Mouse (Mus musculus) forebrain, embryonic 12.5 days (tissue): Measurements from ENCODE around the gene Pld2. TPM values are rescaled to one million over a fixed set of nuclear protein-coding genes. Genes with fewer than 3 reads are reported as not detected.
"Not testable (repeated sequence)": the region's sequence is repeated elsewhere in the genome, so short reads cannot be mapped to it uniquely, and the experiment has no call there.

Experiments used
- ATAC-seq: fragments of 200-750 bp; cut with Nextera tagmentation; 2 replicates; pipeline ENCODE4 v1.8.0; 2017; ENCODE audit warnings: moderate TSS enrichment; ENCODE audit not compliant: low FRiP score
- H3K27ac ChIP-seq: fragments of 300-500 bp; sonication (generic); 2 replicates; pipeline ENCODE4 v1.5.1; 2016; ENCODE audit warnings: mild to moderate bottlenecking
- H3K27me3 ChIP-seq: fragments of 300-500 bp; sonication (generic); 2 replicates; pipeline ENCODE4 v1.6.1; 2016; ENCODE audit warnings: mild to moderate bottlenecking
- H3K36me3 ChIP-seq: fragments of 300-500 bp; sonication (generic); replicated peaks from 2 replicates; pipeline ENCODE4 v1.6.1; 2016; ENCODE audit warnings: mild to moderate bottlenecking
- H3K4me1 ChIP-seq: fragments of 300-500 bp; sonication (generic); 2 replicates; pipeline ENCODE4 v1.6.1; 2016
- H3K4me2 ChIP-seq: fragments of 300-500 bp; sonication (generic); 2 replicates; pipeline ENCODE4 v1.6.1; 2016; ENCODE audit warnings: mild to moderate bottlenecking, moderate library complexity
- H3K4me3 ChIP-seq: fragments of 300-500 bp; sonication (generic); replicated peaks from 2 replicates; pipeline ENCODE4 v1.5.1; 2016; ENCODE audit warnings: mild to moderate bottlenecking
- H3K9ac ChIP-seq: fragments of 300-500 bp; sonication (generic); 2 replicates; pipeline ENCODE4 v1.6.1; 2016; ENCODE audit warnings: mild to moderate bottlenecking
- H3K9me3 ChIP-seq: fragments of 300-500 bp; sonication (generic); 2 replicates; pipeline ENCODE4 v1.6.1; 2016
- WGBS: fragments of 180-500 bp; shearing (Covaris S2); methylation state at CpG from one replicate; pipeline ENCODE4 v1.1.7; 2016; 5-methylcytosine and 5-hydroxymethylcytosine counted together
- polyA plus RNA-seq: library from polyadenylated mRNA; unstranded; fragments of >200 nt; fragmentation: Nextera tagmentation; extraction: Ambion mirVana; gene quantifications from 2 replicates; pipeline ENCODE4 v1.2.1, GENCODE M21; 2016

Pld2 gene
- polyA plus RNA-seq, 1 experiment from 2014 or later: 4.0 TPM

GRCm38 (mm10) chr11:70563470-70564275 lies 23.8 kb downstream of the Pld2 start:
- Histone ChIP-seq H3K27ac (peak overlapping the region; percentile 84; the same call in 1 of the 2 replicates), H3K4me1 (peaks cover 42% of the 10 kb centered on the region), H3K9me3 (no peaks in the 10 kb centered on the region), H3K36me3 (peaks cover 6% of the 10 kb centered on the region; the same call in 1 of the 2 replicates), H3K4me3 (peak overlapping the region; percentile 81), H3K27me3 (no peaks in the 10 kb centered on the region), H3K4me2 (peak overlapping the region; percentile 96), H3K9ac (peak overlapping the region; percentile 82)
- ATAC-seq: no peak
- WGBS: 2% methylated on average over 25 of the region's 25 CpGs

DNA sequence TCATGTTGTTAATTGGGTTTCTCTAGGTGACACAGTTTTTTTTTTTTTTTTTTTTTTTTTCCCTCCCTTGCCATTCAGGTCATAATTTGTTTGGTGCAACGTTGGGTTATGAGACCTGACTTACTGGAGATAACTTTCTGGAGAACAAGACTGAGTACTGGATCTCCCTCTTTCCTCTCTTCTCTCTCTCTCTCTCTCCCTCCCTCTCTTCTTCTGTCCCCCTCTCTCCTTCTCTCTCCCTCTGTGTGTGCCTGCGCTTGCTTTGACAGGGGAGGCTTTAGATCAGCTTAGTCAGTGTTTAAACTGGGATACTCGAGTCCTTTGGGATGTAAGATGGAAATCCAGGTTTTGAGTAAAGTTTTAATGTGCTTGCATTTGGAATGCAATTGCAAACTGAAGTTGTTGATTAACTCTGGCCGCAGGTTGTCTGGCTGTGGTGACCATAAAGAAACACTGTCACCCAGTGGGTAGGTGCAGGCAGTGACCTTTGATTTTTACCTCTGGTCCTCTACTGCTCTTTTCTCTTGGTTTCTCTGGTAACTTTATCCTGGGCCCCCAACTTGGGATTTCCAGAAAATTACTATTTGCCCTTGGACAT lies 24.5 kb downstream of the Pld2 start:
- peak overlapping the region; percentile 82 for H3K9ac ChIP-seq
- no peak for ATAC-seq
- no peaks in the 10 kb centered on the region for H3K27me3 ChIP-seq
- no peak overlapping the region for H3K27ac ChIP-seq
- peaks cover 6% of the 10 kb centered on the region; the same call in 1 of the 2 replicates for H3K36me3 ChIP-seq
- peak overlapping the region; percentile 96 for H3K4me2 ChIP-seq
- H3K9me3 ChIP-seq: no peaks in the 10 kb centered on the region
- peak overlapping the region; percentile 81 for H3K4me3 ChIP-seq
- WGBS: 39% methylated on average over 4 of the region's 4 CpGs
- H3K4me1 ChIP-seq: peaks cover 42% of the 10 kb centered on the region

DNA sequence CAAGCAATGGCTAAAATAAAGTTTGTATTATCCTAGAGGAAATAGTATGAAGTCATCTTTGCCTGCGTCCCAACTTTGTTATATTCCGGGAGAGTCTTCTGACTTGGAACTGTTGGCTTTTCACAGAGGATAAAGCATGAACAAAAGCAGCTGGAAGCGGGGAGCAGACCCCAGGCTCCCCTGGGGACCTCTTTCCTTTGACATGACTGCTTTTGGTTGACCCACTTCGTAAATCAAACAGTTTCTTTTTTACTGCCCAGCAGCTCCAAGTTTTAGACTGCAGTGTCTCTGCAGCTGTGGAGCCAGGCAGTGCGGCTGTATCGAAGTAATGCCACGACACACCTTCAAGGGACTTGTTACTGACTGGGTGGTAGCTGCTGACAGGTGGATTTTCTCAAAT lies 26.7 kb downstream of the Pld2 start:
- WGBS: 76% methylated on average over 7 of the region's 7 CpGs
- no peak overlapping the region for H3K9ac ChIP-seq

DNA sequence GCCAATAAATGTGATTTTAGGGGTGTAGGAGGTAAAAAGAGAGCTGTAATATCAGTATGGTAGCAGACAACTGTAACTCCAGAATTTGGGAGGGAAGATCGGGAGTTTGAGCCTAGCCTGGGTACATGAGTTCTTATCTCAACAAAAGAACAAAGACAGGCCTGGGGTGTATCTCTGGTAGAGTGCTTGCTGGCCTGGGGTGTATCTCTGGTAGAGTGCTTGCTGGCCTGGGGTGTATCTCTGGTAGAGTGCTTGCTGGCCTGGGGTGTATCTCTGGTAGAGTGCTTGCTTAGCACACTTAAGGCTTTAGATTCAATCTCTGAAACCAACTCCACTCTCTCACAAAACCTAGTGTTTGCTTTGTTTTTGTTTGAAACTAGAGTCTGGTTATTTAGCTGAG lies 30.8 kb downstream of the Pld2 start:
- not testable (repeated sequence) for H3K4me3 ChIP-seq, H3K9ac ChIP-seq, H3K4me2 ChIP-seq, H3K27ac ChIP-seq, H3K36me3 ChIP-seq, H3K27me3 ChIP-seq, H3K9me3 ChIP-seq, ATAC-seq
- WGBS: 96% methylated on average over 1 of the region's 1 CpGs
- H3K4me1 ChIP-seq: peaks cover 33% of the 10 kb centered on the region

More for the DNA sequence above, 26.7 kb downstream of the Pld2 start:
- no peak overlapping the region for H3K27ac ChIP-seq
- no peaks in the 10 kb centered on the region for H3K9me3 ChIP-seq
- no peaks in the 10 kb centered on the region for H3K27me3 ChIP-seq
- H3K36me3 ChIP-seq: peaks cover 6% of the 10 kb centered on the region; the same call in 1 of the 2 replicates
- H3K4me1 ChIP-seq: peaks cover 44% of the 10 kb centered on the region
- no peak for ATAC-seq
- no peak overlapping the region for H3K4me3 ChIP-seq
- no peak overlapping the region for H3K4me2 ChIP-seq

DNA sequence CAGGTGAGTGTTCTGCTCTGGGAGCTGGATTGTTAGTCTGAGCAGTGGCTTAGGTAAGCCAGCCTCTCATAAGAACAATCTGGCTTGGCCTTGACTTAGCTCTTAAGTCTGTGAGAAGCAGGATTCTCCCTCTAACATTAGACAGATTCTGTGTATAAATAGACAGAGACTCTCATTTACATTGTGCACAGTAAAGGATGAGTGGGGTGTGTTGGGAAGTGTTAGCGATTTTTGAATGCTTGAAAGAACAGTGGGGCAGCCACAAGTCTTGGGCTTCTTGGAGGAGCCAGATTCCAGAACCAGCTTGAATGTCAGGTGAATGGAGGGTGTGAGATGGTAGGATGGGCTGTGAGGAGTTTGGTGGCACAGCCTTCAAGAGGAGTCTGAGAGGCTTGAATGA lies 31.8 kb downstream of the Pld2 start:
- H3K27ac ChIP-seq: no peak overlapping the region
- H3K36me3 ChIP-seq: peaks cover 6% of the 10 kb centered on the region; the same call in 1 of the 2 replicates
- H3K9ac ChIP-seq: no peak overlapping the region
- no peaks in the 10 kb centered on the region for H3K27me3 ChIP-seq
- H3K4me2 ChIP-seq: no peak overlapping the region
- peaks cover 24% of the 10 kb centered on the region for H3K4me1 ChIP-seq
- WGBS: 87% methylated on average over 1 of the region's 1 CpGs
- ATAC-seq: no peak
- no peaks in the 10 kb centered on the region for H3K9me3 ChIP-seq
- H3K4me3 ChIP-seq: no peak overlapping the region

GRCm38 (mm10) chr11:70572348-70572902 lies 32.6 kb downstream of the Pld2 start:
- 79% methylated on average over 5 of the region's 5 CpGs for whole genome bisulfite sequencing
- Histone ChIP-seq H3K27ac (no peak overlapping the region), H3K27me3 (no peaks in the 10 kb centered on the region), H3K4me1 (peaks cover 27% of the 10 kb centered on the region), H3K36me3 (peaks cover 6% of the 10 kb centered on the region; the same call in 1 of the 2 replicates), H3K4me2 (no peak overlapping the region), H3K9ac (no peak overlapping the region), H3K9me3 (no peaks in the 10 kb centered on the region), H3K4me3 (no peak overlapping the region)
- no peak for ATAC-seq

GRCm38 (mm10) chr11:70573872-70574271 lies 34.0 kb downstream of the Pld2 start:
- H3K4me2 ChIP-seq: peak overlapping the region; percentile 24; the same call in 1 of the 2 replicates
- peak overlapping the region; percentile 2; the same call in 1 of the 2 replicates for H3K9ac ChIP-seq
- 40% methylated on average over 6 of the region's 6 CpGs for WGBS

DNA sequence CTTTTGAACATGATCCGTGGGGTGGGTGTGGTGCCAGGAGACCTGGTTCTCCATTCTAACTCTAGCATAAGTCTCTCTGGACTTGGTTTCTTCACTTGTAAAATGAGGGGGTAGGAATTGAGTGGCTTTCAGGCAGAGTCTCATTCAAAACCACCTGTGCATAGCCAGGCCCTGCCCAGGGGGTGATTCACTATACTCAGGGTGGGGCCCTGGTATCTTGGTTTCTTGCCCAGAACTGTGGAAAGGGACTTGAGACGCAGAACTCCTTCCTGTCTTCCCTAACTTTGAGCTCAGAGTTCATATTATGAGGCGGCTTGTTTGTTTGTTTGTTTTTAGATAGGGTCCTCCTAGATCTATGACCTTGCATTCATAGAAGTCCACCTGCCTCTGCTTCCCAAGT lies 37.3 kb downstream of the Pld2 start:
- H3K4me3 ChIP-seq: no peak overlapping the region
- 82% methylated on average over 3 of the region's 3 CpGs for whole genome bisulfite sequencing
- peak overlapping the region; percentile 25; the same call in 1 of the 2 replicates for H3K27ac ChIP-seq
- no peak overlapping the region for H3K4me2 ChIP-seq
- no peak overlapping the region for H3K9ac ChIP-seq
- H3K9me3 ChIP-seq: no peaks in the 10 kb centered on the region
- no peak for ATAC-seq
- no peaks in the 10 kb centered on the region for H3K27me3 ChIP-seq
- no peaks in the 10 kb centered on the region for H3K36me3 ChIP-seq
- H3K4me1 ChIP-seq: peaks cover 54% of the 10 kb centered on the region

More at GRCm38 (mm10) chr11:70573872-70574271, 34.0 kb downstream of the Pld2 start:
- peak overlapping the region; percentile 73 for H3K27ac ChIP-seq
- H3K4me3 ChIP-seq: no peak overlapping the region
- H3K9me3 ChIP-seq: no peaks in the 10 kb centered on the region
- no peak for ATAC-seq
- H3K4me1 ChIP-seq: peaks cover 42% of the 10 kb centered on the region
- no peaks in the 10 kb centered on the region for H3K27me3 ChIP-seq
- no peaks in the 10 kb centered on the region for H3K36me3 ChIP-seq

GRCm38 (mm10) chr11:70578962-70579361 lies 39.1 kb downstream of the Pld2 start:
- 92% methylated on average over 6 of the region's 6 CpGs for WGBS
- H3K36me3 ChIP-seq: no peaks in the 10 kb centered on the region
- no peak overlapping the region for H3K9ac ChIP-seq
- H3K27me3 ChIP-seq: no peaks in the 10 kb centered on the region
- peaks cover 45% of the 10 kb centered on the region for H3K4me1 ChIP-seq
- no peak overlapping the region for H3K27ac ChIP-seq
- no peak for ATAC-seq
- no peak overlapping the region for H3K4me3 ChIP-seq
- H3K4me2 ChIP-seq: no peak overlapping the region
- no peaks in the 10 kb centered on the region for H3K9me3 ChIP-seq

DNA sequence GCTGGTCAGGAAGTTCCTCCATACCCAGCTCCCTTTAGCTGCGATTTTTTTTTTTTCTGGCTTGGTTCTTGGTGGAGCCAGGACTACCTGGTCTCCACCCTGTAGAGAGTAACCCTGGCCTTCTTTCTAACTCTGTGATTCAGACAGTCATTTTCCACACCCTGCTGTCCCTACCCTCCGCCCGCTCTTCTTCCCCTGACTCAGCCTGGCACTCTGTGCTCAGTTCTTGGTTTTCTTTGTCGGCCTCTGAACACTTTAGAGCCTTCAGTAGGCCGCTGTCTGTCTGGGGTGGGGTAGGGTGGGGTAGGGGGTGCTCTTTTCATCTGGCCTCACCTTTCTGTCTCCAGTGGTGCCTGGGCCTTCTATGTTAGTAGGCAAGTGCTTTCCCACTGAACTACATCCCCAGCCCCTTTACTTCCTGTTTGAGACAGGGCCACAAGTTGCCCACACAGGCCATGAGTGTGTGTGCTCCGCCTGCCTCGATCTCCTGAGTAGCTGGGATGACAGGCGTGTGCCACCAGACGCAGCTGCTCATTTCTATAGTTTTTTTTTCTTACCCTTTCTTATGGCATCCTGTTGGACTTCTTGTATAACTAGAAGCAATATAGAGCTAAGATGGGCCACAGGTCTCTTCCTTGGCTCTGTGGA lies 40.0 kb downstream of the Pld2 start:
- Histone ChIP-seq H3K9me3 (no peaks in the 10 kb centered on the region), H3K4me2 (no peak overlapping the region), H3K4me3 (no peak overlapping the region), H3K4me1 (peaks cover 50% of the 10 kb centered on the region), H3K27me3 (no peaks in the 10 kb centered on the region), H3K9ac (no peak overlapping the region), H3K27ac (0 out of 2 replicates have a peak overlapping the region, but pooled peaks have one; percentile 50), H3K36me3 (no peaks in the 10 kb centered on the region)
- ATAC-seq: no peak
- 89% methylated on average over 9 of the region's 9 CpGs for WGBS

DNA sequence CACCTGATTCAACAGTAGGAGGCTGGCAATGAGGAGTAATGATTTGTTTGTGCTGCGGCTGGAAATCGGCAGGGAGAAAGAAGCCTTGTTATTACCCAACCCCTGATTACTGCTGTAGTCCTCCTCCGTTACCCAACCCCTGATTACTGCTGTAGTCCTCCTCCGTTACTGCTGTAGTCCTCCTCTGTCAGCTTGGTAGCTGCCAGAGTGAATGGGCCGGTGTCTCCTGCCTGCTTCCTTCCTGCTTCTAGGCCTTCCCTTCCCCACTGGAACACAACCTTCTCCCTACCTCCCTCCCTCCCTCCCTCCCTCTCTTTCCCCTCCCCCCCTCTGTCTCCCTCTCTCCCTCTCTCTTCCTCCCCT lies 40.5 kb downstream of the Pld2 start:
- Histone ChIP-seq H3K27me3 (no peaks in the 10 kb centered on the region), H3K9me3 (no peaks in the 10 kb centered on the region), H3K4me2 (no peak overlapping the region), H3K27ac (0 out of 2 replicates have a peak overlapping the region, but pooled peaks have one; percentile 50), H3K4me1 (peaks cover 55% of the 10 kb centered on the region), H3K9ac (0 out of 2 replicates have a peak overlapping the region, but pooled peaks have one; percentile 21), H3K4me3 (no peak overlapping the region), H3K36me3 (no peaks in the 10 kb centered on the region)
- 65% methylated on average over 5 of the region's 5 CpGs for WGBS
- no peak for ATAC-seq

- Histone ChIP-seq H3K36me3 (no peaks in the 10 kb centered on the region), H3K4me1 (peaks cover 57% of the 10 kb centered on the region), H3K9ac (no peak overlapping the region), H3K27ac (no peak overlapping the region), H3K4me2 (no peak overlapping the region), H3K27me3 (no peaks in the 10 kb centered on the region), H3K9me3 (no peaks in the 10 kb centered on the region), H3K4me3 (no peak overlapping the region)
- 81% methylated on average over 3 of the region's 3 CpGs for WGBS
- ATAC-seq: no peak
Observed at GRCm38 (mm10) chr11:70580921-70581320, 41.1 kb downstream of the Pld2 start.
